Mouse (Mus musculus) forebrain, postnatal 0 days (tissue): ENCODE measurements around the gene Lrrk1. TPM values are rescaled to one million over a fixed set of nuclear protein-coding genes. Genes with fewer than 3 reads are reported as not detected.

Experiments
- ATAC-seq: fragments of 200-750 bp; cut with Nextera tagmentation; 2 replicates; pipeline ENCODE4 v1.8.0; 2017; ENCODE audit warnings: mild to moderate bottlenecking, moderate library complexity
- DNase-seq: peaks from one replicate; pipeline ENCODE4 v3.0.0-alpha.2; 2015
- H3K27ac ChIP-seq: fragments of 300-500 bp; sonication (generic); 2 replicates; pipeline ENCODE4 v1.5.1; 2014; ENCODE audit warnings: low read depth, mild to moderate bottlenecking, antibody characterized with exemption, low read length, moderate library complexity, mixed read lengths
- H3K27me3 ChIP-seq: fragments of 300-500 bp; sonication (generic); 2 replicates; pipeline ENCODE4 v1.6.1; 2014; ENCODE audit warnings: mild to moderate bottlenecking, low read length, mixed read lengths; ENCODE audit not compliant: insufficient read depth
- H3K36me3 ChIP-seq: fragments of 300-500 bp; sonication (generic); 2 replicates; pipeline ENCODE4 v1.6.1; 2014; ENCODE audit warnings: mild to moderate bottlenecking, moderate library complexity; ENCODE audit not compliant: insufficient read depth
- H3K4me1 ChIP-seq: fragments of 300-500 bp; sonication (generic); 2 replicates; pipeline ENCODE4 v1.6.1; 2014; ENCODE audit warnings: antibody characterized with exemption; ENCODE audit not compliant: insufficient read depth
- H3K4me2 ChIP-seq: fragments of 300-500 bp; sonication (generic); 2 replicates; pipeline ENCODE4 v1.6.1; 2014; ENCODE audit warnings: low read depth, mild to moderate bottlenecking, moderate library complexity
- H3K4me3 ChIP-seq: fragments of 300-500 bp; sonication (generic); 2 replicates; pipeline ENCODE4 v1.5.1; 2014; ENCODE audit warnings: low read depth, low read length, mixed read lengths
- H3K9ac ChIP-seq: fragments of 300-500 bp; sonication (generic); 2 replicates; pipeline ENCODE4 v1.6.1; 2014; ENCODE audit warnings: mild to moderate bottlenecking
- H3K9me3 ChIP-seq: fragments of 300-500 bp; sonication (generic); 2 replicates; pipeline ENCODE4 v1.6.1; 2016; ENCODE audit warnings: low read length
- CTCF ChIP-seq: sonication (generic); IDR thresholded peaks from 2 replicates; pipeline ENCODE4 v1.5.1; 2016; ENCODE audit warnings: antibody characterized with exemption, control low read depth, low read depth
- WGBS: fragments of 180-500 bp; shearing (Covaris S2); extraction: QIAGEN DNeasy Blood & Tissue Kit; methylation state at CpG from one replicate; pipeline ENCODE4 v1.1.7; 2014; 5-methylcytosine and 5-hydroxymethylcytosine counted together
- polyA plus RNA-seq: library from polyadenylated mRNA; unstranded; fragments of >200 nt; fragmentation: Nextera tagmentation; extraction: Ambion mirVana; gene quantifications from 2 replicates; pipeline ENCODE4 v1.2.1, GENCODE M21; 2015
- total RNA-seq: library from RNA; depleted of rRNA; stranded (reverse); fragments of >200 nt; gene quantifications from 2 replicates; pipeline ENCODE4 v1.2.3, GENCODE M21; 2014

The Lrrk1 gene
- total and polyA plus RNA-seq, 2 experiments from 2014 or later = 2.2 to 3.3 TPM

GRCm38 (mm10) chr7:66369934-66370445, 18.2 kb downstream of the Lrrk1 start:
- no peak overlapping the region for H3K4me3 ChIP-seq
- H3K4me2 ChIP-seq = no peak overlapping the region
- ATAC-seq = no peak
- H3K9me3 ChIP-seq = no peaks in the 10 kb centered on the region
- no peak overlapping the region for H3K9ac ChIP-seq
- no peak overlapping the region for H3K27ac ChIP-seq
- no peaks in the 10 kb centered on the region for H3K4me1 ChIP-seq
- no peaks in the 10 kb centered on the region for H3K27me3 ChIP-seq
- 80% methylated on average over 5 of the region's 5 CpGs for WGBS
- H3K36me3 ChIP-seq = no peaks in the 10 kb centered on the region
- no peak for TF ChIP-seq CTCF
- DNase-seq = no peak

GRCm38 (mm10) chr7:66369071-66369933, 18.8 kb downstream of the Lrrk1 start:
- no peak overlapping the region for H3K27ac ChIP-seq
- no peak for TF ChIP-seq CTCF
- ATAC-seq (no peak), DNase-seq (no peak)
- no peak overlapping the region for H3K9ac ChIP-seq
- H3K4me1 ChIP-seq = no peaks in the 10 kb centered on the region
- WGBS = 73% methylated on average over 5 of the region's 5 CpGs
- H3K9me3 ChIP-seq = no peaks in the 10 kb centered on the region
- no peak overlapping the region for H3K4me3 ChIP-seq
- H3K27me3 ChIP-seq = no peaks in the 10 kb centered on the region
- no peaks in the 10 kb centered on the region for H3K36me3 ChIP-seq
- H3K4me2 ChIP-seq = no peak overlapping the region

- 62% methylated on average over 2 of the region's 2 CpGs for WGBS
Measured at GRCm38 (mm10) chr7:66365904-66366303, 22.2 kb downstream of the Lrrk1 start, which contains the start of gene Gm10974. Gm10974 (plus strand) TSS chr7:66365905.

DNA sequence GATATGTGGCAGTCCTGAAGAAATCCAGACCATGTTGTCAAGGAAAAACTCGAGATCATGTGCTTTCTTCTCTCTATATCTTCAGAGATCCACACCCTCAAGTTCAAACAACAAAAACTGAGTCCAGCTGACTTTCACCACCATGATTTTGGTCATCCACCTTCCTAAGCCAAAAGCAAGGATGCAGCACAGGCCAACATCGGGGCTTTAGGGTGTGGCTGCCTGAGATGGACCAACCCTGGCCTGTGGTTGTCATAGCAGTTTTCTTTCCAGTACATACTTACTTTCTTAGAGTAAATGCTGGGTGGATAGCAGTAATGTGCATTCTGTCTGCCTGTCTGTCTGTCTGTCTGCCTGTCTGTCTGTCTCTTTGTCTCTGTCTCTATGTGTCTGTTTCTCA, 22.7 kb downstream of the Lrrk1 start:
- ATAC-seq = no peak
- H3K27ac ChIP-seq = no peak overlapping the region
- 64% methylated on average over 2 of the region's 2 CpGs for WGBS
- H3K27me3 ChIP-seq = no peaks in the 10 kb centered on the region
- H3K9ac ChIP-seq = no peak overlapping the region
- no peak for TF ChIP-seq CTCF
- no peak for DNase-seq
- no peaks in the 10 kb centered on the region for H3K4me1 ChIP-seq
- no peaks in the 10 kb centered on the region for H3K9me3 ChIP-seq
- H3K4me3 ChIP-seq = no peak overlapping the region
- no peaks in the 10 kb centered on the region for H3K36me3 ChIP-seq
- H3K4me2 ChIP-seq = no peak overlapping the region

More at GRCm38 (mm10) chr7:66365904-66366303, 22.2 kb downstream of the Lrrk1 start, which contains the start of gene Gm10974:
- Histone ChIP-seq H3K9ac (no peak within 1 kb of the TSS), H3K36me3 (no peaks in the 10 kb centered on the region), H3K9me3 (no peaks in the 10 kb centered on the region), H3K4me1 (no peaks in the 10 kb centered on the region), H3K27ac (no peak within 1 kb of the TSS), H3K4me2 (no peak within 1 kb of the TSS), H3K4me3 (no peak within 1 kb of the TSS), H3K27me3 (no peaks in the 10 kb centered on the region)
- TF ChIP-seq CTCF = no peak
- no peak for DNase-seq
- ATAC-seq = no peak

DNA sequence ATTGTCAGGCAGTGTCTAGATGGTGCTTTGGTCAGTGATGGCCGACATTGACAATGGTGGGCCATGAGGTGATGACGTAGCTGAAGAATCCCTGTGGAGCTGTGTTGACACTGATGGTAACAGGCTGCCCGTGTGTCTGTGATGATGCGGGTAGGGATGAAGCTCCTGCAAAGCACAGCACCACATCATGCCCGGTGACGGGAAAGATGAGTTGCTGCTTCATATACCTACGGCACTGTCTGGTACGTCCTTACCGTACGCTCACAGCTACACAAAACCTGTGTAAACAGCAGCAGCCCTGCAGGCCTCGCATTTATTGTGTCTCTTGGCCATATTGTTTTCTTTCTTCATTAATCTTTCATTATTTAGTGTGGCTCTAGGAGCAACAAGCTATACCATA, 23.7 kb downstream of the Lrrk1 start:
- no peak overlapping the region for H3K4me3 ChIP-seq
- H3K27ac ChIP-seq = no peak overlapping the region
- no peak for ATAC-seq
- no peaks in the 10 kb centered on the region for H3K9me3 ChIP-seq
- no peaks in the 10 kb centered on the region for H3K36me3 ChIP-seq
- 94% methylated on average over 11 of the region's 11 CpGs for WGBS
- no peaks in the 10 kb centered on the region for H3K27me3 ChIP-seq
- TF ChIP-seq CTCF = no peak
- DNase-seq = no peak
- H3K4me2 ChIP-seq = no peak overlapping the region
- H3K9ac ChIP-seq = no peak overlapping the region
- H3K4me1 ChIP-seq = no peaks in the 10 kb centered on the region

DNA sequence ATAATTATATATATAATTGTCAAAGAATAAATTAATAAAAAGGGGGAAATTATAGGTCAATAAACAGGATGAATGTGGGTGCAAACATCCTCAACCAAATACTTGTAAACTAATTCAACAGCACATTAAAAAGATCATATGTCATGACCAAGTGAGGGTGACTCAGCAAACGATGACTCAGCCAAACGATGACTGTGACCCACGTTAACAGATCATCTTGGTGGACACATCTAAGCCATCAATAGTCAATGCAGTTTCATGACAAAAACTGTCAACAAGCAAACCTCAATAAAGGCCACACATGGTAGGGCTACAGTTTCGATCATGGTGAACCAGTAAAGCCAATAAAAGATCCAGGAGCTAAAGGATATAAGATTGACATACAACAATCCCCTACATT, 29.1 kb downstream of the Lrrk1 start:
- Histone ChIP-seq H3K9ac (no peak overlapping the region), H3K9me3 (no peaks in the 10 kb centered on the region), H3K4me2 (no peak overlapping the region), H3K4me3 (no peak overlapping the region), H3K36me3 (no peaks in the 10 kb centered on the region), H3K27ac (no peak overlapping the region), H3K4me1 (no peaks in the 10 kb centered on the region), H3K27me3 (no peaks in the 10 kb centered on the region)
- ATAC-seq (no peak), DNase-seq (no peak)
- no peak for TF ChIP-seq CTCF
- WGBS = 94% methylated on average over 4 of the region's 4 CpGs

DNA sequence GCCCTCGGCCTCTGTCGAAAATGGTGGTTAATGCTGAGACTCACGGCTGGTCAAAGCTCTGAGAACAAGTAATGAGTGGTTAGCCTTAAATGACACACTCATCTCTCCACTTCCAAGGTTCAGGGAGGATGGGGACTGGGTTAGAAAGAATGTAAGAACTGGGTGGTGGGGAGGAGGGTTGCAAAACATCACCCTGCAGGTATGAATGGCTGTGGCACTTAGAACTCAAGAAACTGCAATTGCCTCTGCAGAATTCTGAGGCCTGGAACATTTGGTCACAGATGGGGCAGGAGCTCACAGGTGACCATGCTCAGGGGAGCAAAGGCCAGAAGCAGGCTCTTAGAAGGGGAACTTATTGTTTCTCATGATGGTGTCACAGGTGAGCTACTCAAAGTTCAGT, 29.7 kb downstream of the Lrrk1 start:
- Histone ChIP-seq H3K9me3 (no peaks in the 10 kb centered on the region), H3K9ac (no peak overlapping the region), H3K27me3 (no peaks in the 10 kb centered on the region), H3K4me3 (no peak overlapping the region), H3K4me2 (no peak overlapping the region), H3K27ac (no peak overlapping the region), H3K36me3 (no peaks in the 10 kb centered on the region), H3K4me1 (no peaks in the 10 kb centered on the region)
- ATAC-seq = no peak
- 92% methylated on average over 3 of the region's 3 CpGs for WGBS
- TF ChIP-seq CTCF = no peak
- DNase-seq = no peak
